Mouse (Mus musculus): ENCODE measurements around the gene Snx17. TPM values are rescaled to one million over a fixed set of nuclear protein-coding genes. Genes with fewer than 3 reads are reported as not detected.

The Snx17 gene
- polyA plus RNA-seq, 1 experiment from 2014 or later, result 107 TPM

- Histone ChIP-seq H3K4me1 (replicated peaks) (peaks cover 36% of the 10 kb centered on the region), H3K4me3 (no peak overlapping the region), H3K27me3 (no peaks in the 10 kb centered on the region), H3K9ac (no peak overlapping the region), H3K4me2 (no peak overlapping the region), H3K36me3 (peaks cover 66% of the 10 kb centered on the region), H3K9me3 (replicated peaks) (no peaks in the 10 kb centered on the region; the same call in 1 of the 2 replicates), H3K27ac (no peak overlapping the region)
- no peak for ATAC-seq (replicated peaks; ENCODE audit: insufficient number of reproducible peaks, insufficient read depth, low FRiP score, low read depth)
- WGBS, result 76% methylated on average over 9 of the region's 9 CpGs
Observed at GRCm38 (mm10) chr5:31198170-31198569, 5.1 kb downstream of the Snx17 start.

- Histone ChIP-seq H3K4me3 (no peak overlapping the region), H3K9me3 (replicated peaks) (no peaks in the 10 kb centered on the region; the same call in 1 of the 2 replicates), H3K27me3 (no peaks in the 10 kb centered on the region), H3K4me1 (replicated peaks) (peaks cover 35% of the 10 kb centered on the region), H3K4me2 (no peak overlapping the region), H3K36me3 (peaks cover 71% of the 10 kb centered on the region), H3K27ac (no peak overlapping the region), H3K9ac (no peak overlapping the region)
- WGBS, result 84% methylated on average over 5 of the region's 5 CpGs
- ATAC-seq (replicated peaks; ENCODE audit: insufficient number of reproducible peaks, insufficient read depth, low FRiP score, low read depth), result no peak
Observed at GRCm38 (mm10) chr5:31198616-31199320, 5.7 kb downstream of the Snx17 start.

GRCm38 (mm10) chr5:31199321-31199892, 6.4 kb downstream of the Snx17 start:
- peaks cover 77% of the 10 kb centered on the region for H3K36me3 ChIP-seq

GRCm38 (mm10) chr5:31199893-31200292, 6.9 kb downstream of the Snx17 start:
- Histone ChIP-seq H3K27ac (no peak overlapping the region), H3K36me3 (peaks cover 77% of the 10 kb centered on the region), H3K9ac (no peak overlapping the region), H3K4me2 (no peak overlapping the region), H3K27me3 (no peaks in the 10 kb centered on the region), H3K4me1 (replicated peaks) (peaks cover 25% of the 10 kb centered on the region), H3K9me3 (replicated peaks) (no peaks in the 10 kb centered on the region; the same call in 1 of the 2 replicates), H3K4me3 (0 out of 2 replicates have a peak overlapping the region, but pooled peaks have one; percentile 74)
- no peak for ATAC-seq (replicated peaks; ENCODE audit: insufficient number of reproducible peaks, insufficient read depth, low FRiP score, low read depth)
- 81% methylated on average over 9 of the region's 9 CpGs for WGBS

More at GRCm38 (mm10) chr5:31199321-31199892, 6.4 kb downstream of the Snx17 start:
- ATAC-seq (replicated peaks; ENCODE audit: insufficient number of reproducible peaks, insufficient read depth, low FRiP score, low read depth), result no peak
- no peaks in the 10 kb centered on the region for H3K27me3 ChIP-seq
- H3K9ac ChIP-seq, result no peak overlapping the region
- no peak overlapping the region for H3K4me3 ChIP-seq
- H3K27ac ChIP-seq, result no peak overlapping the region
- H3K4me2 ChIP-seq, result no peak overlapping the region
- WGBS, result 90% methylated on average over 19 of the region's 19 CpGs
- H3K9me3 ChIP-seq (replicated peaks), result no peaks in the 10 kb centered on the region; the same call in 1 of the 2 replicates
- H3K4me1 ChIP-seq (replicated peaks), result peaks cover 29% of the 10 kb centered on the region

GRCm38 (mm10) chr5:31200327-31200768, 7.3 kb downstream of the Snx17 start:
- H3K27me3 ChIP-seq, result no peaks in the 10 kb centered on the region
- ATAC-seq (replicated peaks; ENCODE audit: insufficient number of reproducible peaks, insufficient read depth, low FRiP score, low read depth), result no peak

GRCm38 (mm10) chr5:31201042-31201741, 8.2 kb downstream of the Snx17 start:
- Histone ChIP-seq H3K4me1 (replicated peaks) (peaks cover 25% of the 10 kb centered on the region), H3K4me3 (peak overlapping the region; percentile 74), H3K9me3 (replicated peaks) (no peaks in the 10 kb centered on the region; the same call in 1 of the 2 replicates), H3K27me3 (no peaks in the 10 kb centered on the region), H3K27ac (peak overlapping the region; percentile 72), H3K36me3 (peaks cover 76% of the 10 kb centered on the region), H3K9ac (peak overlapping the region; percentile 82), H3K4me2 (peak overlapping the region; percentile 74)
- no peak for ATAC-seq (replicated peaks; ENCODE audit: insufficient number of reproducible peaks, insufficient read depth, low FRiP score, low read depth)
- WGBS, result 15% methylated on average over 13 of the region's 13 CpGs

More at GRCm38 (mm10) chr5:31200327-31200768, 7.3 kb downstream of the Snx17 start:
- H3K4me3 ChIP-seq, result peak overlapping the region; percentile 74; the same call in 1 of the 2 replicates
- 84% methylated on average over 27 of the region's 27 CpGs for WGBS
- H3K9me3 ChIP-seq (replicated peaks), result no peaks in the 10 kb centered on the region; the same call in 1 of the 2 replicates
- H3K4me2 ChIP-seq, result peak overlapping the region; percentile 74
- H3K36me3 ChIP-seq, result peaks cover 77% of the 10 kb centered on the region
- no peak overlapping the region for H3K27ac ChIP-seq
- H3K4me1 ChIP-seq (replicated peaks), result peaks cover 25% of the 10 kb centered on the region
- 0 out of 2 replicates have a peak overlapping the region, but pooled peaks have one; percentile 82 for H3K9ac ChIP-seq

- WGBS, result under 1% methylated on average over 53 of the region's 53 CpGs
- ATAC-seq (replicated peaks; ENCODE audit: insufficient number of reproducible peaks, insufficient read depth, low FRiP score, low read depth), result peak; percentile 97
- Histone ChIP-seq H3K4me3 (peak within 1 kb of the TSS; percentile 74), H3K27me3 (no peaks in the 10 kb centered on the region), H3K27ac (peak within 1 kb of the TSS; percentile 78), H3K36me3 (peaks cover 74% of the 10 kb centered on the region), H3K9me3 (replicated peaks) (no peaks in the 10 kb centered on the region; the same call in 1 of the 2 replicates), H3K4me2 (peak within 1 kb of the TSS; percentile 77), H3K4me1 (replicated peaks) (peaks cover 25% of the 10 kb centered on the region), H3K9ac (peak within 1 kb of the TSS; percentile 82)
Observed at GRCm38 (mm10) chr5:31201742-31202590, 8.9 kb downstream of the Snx17 start, which contains the start of gene Zfp513. Gene Zfp513, minus strand, starts transcription at chr5:31202303.

- H3K4me2 ChIP-seq, result peak overlapping the region; percentile 77
- no peaks in the 10 kb centered on the region for H3K27me3 ChIP-seq
- H3K36me3 ChIP-seq, result peaks cover 74% of the 10 kb centered on the region
- ATAC-seq (replicated peaks; ENCODE audit: insufficient number of reproducible peaks, insufficient read depth, low FRiP score, low read depth), result no peak
- H3K27ac ChIP-seq, result peak overlapping the region; percentile 78
- peaks cover 25% of the 10 kb centered on the region for H3K4me1 ChIP-seq (replicated peaks)
- peak overlapping the region; percentile 74 for H3K4me3 ChIP-seq
- H3K9ac ChIP-seq, result no peak overlapping the region
- WGBS, result 85% methylated on average over 7 of the region's 7 CpGs
- no peaks in the 10 kb centered on the region; the same call in 1 of the 2 replicates for H3K9me3 ChIP-seq (replicated peaks)
Observed at GRCm38 (mm10) chr5:31202933-31203332, 9.9 kb downstream of the Snx17 start.

- Histone ChIP-seq H3K9ac (no peak overlapping the region), H3K27me3 (no peaks in the 10 kb centered on the region), H3K9me3 (replicated peaks) (no peaks in the 10 kb centered on the region; the same call in 1 of the 2 replicates), H3K4me1 (replicated peaks) (peaks cover 25% of the 10 kb centered on the region), H3K4me2 (no peak overlapping the region), H3K27ac (no peak overlapping the region), H3K4me3 (no peak overlapping the region), H3K36me3 (peaks cover 71% of the 10 kb centered on the region)
- no peak for ATAC-seq (replicated peaks; ENCODE audit: insufficient number of reproducible peaks, insufficient read depth, low FRiP score, low read depth)
- 81% methylated on average over 2 of the region's 2 CpGs for WGBS
Observed at GRCm38 (mm10) chr5:31203866-31204265, 10.8 kb downstream of the Snx17 start.

GRCm38 (mm10) chr5:31204421-31204820, 11.4 kb downstream of the Snx17 start:
- no peak overlapping the region for H3K9ac ChIP-seq
- no peak overlapping the region for H3K4me3 ChIP-seq
- H3K9me3 ChIP-seq (replicated peaks), result no peaks in the 10 kb centered on the region; the same call in 1 of the 2 replicates
- 90% methylated on average over 6 of the region's 6 CpGs for WGBS
- no peak overlapping the region for H3K27ac ChIP-seq
- H3K4me1 ChIP-seq (replicated peaks), result peaks cover 25% of the 10 kb centered on the region
- ATAC-seq (replicated peaks; ENCODE audit: insufficient number of reproducible peaks, insufficient read depth, low FRiP score, low read depth), result no peak
- no peak overlapping the region for H3K4me2 ChIP-seq
- peaks cover 65% of the 10 kb centered on the region for H3K36me3 ChIP-seq
- H3K27me3 ChIP-seq, result no peaks in the 10 kb centered on the region

Data from heart, embryonic 15.5 days (tissue).